Mouse (Mus musculus): ENCODE data around the gene Plekha5.
"Not testable (repeated sequence)": the region's sequence is repeated elsewhere in the genome, so short reads cannot be mapped to it uniquely, and the experiment has no call there.

Plekha5 gene

DNA sequence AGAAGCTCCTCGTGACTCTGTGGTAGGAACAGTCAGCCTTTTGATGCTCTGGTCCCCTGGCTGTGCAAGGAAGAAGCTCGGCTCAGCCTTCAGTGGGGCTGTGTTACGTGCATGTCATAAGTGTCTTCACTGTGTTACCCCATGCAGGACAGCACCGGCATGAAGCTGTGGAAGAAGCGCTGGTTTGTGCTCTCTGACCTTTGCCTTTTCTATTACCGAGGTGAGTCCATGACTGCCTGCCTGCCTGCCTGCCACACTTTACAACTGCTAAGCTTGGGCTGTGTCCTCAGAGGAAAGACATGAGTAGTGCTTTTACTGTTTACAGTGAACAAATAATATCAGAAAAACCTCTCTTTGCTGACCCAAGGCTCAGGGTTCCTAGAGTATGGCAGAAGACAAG, 104.6 kb downstream of the Plekha5 start:
- DNase-seq (ENCODE audit: low read depth), result no peak

DNA sequence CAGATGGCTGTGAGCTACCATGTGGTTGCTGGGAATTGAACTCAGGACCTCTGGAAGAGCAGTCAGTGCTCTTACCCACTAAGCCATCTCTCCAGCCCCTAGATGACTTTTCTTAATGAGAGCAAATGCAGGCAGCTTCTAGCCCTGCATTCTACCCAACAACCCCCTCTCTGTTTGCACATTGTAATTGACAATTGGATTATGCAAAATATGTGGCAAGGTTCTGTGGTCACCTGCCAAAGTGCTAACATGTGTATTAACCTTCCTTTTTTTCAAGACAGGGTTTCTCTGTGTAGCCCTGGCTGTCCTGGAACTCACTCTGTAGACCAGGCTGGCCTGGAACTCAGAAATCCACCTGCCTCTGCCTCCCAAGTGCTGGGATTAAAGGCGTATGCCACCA, 109.0 kb downstream of the Plekha5 start:
- DNase-seq (ENCODE audit: low read depth), result not testable (repeated sequence)

DNA sequence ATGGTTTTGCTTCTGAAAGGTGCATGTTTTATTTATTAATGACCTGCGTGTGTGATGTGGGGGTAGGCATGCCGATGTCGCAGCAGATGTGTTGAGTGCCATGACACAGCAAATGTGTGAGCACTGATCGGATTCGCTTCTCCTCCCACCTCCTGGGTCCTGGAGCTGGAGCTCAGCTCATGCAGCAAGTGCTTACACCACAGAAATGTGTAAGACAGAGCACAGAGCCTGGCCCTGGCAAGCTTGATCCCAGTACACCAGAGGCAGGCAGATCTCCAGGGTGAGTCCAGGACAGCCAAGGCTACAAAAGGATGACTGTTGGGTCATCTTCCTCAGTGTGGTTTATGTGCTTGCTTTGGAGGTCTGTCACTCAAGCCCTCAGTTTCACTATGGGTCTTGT, 109.8 kb downstream of the Plekha5 start:
- DNase-seq (ENCODE audit: low read depth), result no peak

DNA sequence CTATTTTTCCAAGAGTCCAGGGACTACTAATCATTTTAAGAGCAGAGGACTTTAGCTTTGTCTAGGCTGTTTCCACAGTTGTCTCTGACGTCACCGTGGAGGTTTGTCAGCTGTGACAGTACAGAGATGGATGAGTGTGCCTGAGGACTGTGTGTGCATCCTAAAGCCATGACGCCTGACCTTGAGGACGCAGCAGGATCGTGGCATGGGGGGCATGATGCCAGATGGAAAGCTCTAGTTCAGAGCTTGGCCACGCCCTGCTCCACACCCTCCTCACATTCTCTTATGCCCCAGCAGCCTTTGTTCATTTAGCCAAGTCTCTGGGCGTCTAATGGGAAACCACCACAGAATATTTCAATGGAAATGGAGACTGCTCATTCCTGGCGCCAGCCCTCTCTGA, 111.7 kb downstream of the Plekha5 start:
- DNase-seq (ENCODE audit: low read depth), result no peak

DNA sequence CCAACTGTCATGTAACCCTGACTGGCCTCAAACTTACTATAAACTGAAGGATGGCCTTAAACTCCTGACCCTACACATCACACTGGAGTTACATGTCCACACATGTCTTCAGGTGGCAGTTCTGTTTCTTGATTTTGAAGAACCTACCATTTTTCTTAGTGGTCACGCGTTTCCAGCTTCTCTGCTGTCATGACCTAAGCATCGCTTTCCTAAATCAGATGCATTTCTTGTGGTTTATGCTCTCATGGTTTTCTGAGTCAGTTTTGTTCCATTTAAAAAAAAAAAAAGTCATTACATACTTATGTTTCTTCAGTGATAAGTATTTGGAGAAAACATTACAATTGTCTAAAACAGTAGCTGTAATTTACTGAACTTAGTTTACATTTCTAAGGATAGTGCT, 118.1 kb downstream of the Plekha5 start:
- no peak for DNase-seq (ENCODE audit: low read depth)

DNA sequence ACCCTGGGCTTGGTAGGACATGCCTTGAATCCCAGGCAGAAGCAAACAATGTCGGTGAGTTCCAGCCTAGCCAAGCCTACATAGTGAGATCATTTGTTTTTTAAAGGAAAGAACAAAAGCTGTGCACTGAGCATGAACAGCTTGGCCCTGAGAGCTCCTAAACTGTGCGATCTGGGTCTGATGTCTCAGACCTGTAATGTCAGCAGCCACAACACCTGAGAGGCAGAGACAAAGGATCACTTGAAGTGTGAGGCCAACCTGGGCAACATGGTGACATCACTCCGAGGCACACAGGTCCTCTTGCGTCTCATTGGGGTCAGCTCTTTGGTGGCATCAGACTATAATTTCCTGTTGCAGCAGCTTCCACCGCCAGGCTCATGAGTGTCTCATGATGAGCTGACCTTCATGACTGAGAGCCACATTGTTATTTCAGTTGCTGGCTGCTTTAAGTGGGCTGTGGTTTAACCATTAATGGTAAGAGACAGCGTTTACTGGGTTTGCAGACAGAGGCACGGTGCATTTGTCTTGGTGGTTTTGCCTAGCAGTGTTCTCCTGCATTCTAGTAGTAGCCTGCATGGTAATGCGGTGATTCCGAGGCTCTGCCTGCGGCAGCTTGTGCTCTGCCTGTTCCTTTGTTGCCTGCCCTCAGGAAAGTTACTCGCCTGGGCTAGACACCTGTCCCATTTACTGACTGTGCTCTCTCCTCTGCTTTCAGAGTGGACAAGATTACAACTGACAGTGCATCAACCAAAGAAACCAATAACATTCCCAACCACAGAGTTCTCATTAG, 119.3 kb downstream of the Plekha5 start:
- no peak for DNase-seq (ENCODE audit: low read depth)

DNA sequence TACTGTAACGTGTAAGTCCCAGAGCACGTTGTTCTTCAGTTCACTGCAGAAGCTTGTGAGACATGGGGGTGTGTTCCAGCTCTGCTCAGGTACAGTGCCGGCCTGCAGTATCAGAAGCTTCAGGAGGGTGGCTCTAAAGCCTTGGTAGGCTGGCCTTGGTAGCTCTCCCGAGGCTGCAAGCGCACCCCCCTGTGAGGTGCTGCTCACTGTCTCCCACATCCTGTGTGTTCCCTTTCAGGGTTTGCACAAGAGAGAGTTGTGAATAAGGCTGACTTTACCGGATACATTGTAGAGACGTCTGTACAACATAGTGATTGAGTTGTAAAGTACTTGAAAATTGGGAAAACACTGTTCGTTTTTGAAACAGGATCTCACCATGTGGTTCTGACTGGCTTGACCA, 122.2 kb downstream of the Plekha5 start:
- DNase-seq (ENCODE audit: low read depth), result no peak

DNA sequence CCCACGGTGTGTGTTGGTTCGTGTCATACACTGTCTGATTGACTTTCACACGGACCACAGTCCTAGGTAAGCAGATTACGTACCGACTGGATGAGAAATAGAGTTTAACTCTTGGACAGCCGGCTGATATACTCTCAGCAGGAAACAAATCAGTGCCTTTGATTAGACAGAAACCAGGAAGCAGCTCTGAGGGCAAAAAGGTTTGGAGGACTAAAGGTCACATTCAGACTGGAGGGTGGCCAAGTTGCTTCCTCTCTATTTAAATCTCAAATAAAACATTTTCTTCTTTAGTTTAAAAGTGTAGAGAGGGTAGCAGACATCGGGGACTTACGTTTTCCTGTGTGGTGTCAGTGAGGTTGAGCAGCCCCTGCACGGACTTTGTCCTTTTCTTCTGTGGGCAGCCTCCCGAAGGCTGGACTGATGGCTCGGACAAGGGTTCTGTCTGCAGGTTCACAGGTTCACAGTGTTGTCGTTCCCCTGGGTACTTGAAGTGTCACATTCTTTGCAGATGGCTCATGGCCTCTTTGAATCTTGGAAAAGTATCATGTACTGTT, 122.9 kb downstream of the Plekha5 start:
- DNase-seq (ENCODE audit: low read depth), result no peak

DNA sequence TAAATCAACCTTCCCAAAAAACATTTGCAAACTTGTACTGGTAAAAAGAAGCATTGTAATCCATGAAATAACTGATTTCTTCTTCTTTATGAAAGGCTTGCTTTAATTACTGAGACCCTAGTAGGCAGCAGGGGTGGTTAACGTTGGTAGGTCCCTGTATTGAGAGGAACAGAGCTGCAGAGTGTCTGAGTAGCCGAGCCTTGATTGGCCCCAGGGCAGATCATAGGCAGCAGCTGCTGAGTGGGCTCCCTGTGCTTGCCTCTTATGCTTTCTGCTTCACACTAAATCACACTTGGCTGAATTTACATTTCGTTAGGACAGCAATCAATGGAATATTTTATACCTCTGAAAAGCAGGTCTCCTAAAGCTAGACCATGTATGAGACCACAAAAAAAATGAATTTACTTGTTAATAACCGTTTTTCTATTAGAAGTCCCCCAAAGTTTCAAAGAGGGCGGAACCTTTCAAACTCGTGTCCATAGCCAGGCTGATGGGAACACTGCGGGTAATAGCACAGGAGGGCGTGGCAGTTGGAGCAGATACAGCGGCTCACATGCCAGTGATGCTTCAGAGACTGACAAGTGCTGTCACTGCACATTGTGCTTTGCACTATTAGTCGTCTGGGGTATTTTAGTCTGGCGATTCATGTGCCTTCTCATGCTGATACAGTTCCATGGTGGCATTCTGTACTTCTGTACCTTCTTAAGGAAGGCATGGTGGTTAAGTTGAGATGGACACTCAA, 123.5 kb downstream of the Plekha5 start:
- DNase-seq (ENCODE audit: low read depth), result no peak

DNA sequence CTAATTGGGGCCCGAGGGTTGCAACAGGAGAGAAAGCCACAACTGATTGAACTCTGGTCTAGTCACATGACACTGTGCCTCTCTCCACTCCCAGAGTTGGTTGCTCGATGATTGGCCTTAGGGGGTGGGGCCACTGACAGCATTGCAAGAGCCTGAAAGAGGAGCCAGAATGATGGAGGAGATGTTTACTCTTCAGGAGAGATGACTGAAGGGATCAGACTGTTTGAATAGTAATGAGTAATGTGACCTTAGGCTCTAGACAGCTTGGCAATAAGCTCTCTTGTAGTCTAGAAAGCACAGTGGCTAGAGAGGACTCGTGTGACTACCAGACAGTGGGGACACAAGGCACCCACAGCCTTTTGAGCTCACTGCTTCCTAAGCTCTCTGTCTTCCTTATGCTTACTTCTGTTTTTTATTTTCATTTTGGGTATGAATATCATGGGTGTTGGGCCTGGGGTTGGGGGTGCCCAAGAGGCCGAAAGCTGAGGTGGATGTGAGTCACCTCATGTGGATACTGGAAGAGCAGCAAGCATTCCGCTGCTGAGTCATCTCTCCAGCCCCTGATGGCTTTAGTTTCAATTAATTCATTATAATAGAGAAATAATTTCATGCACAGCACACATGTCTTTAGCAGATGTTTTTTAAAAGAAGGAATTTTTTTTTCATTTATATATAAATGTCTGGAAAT, 124.4 kb downstream of the Plekha5 start:
- DNase-seq (ENCODE audit: low read depth), result no peak

DNA sequence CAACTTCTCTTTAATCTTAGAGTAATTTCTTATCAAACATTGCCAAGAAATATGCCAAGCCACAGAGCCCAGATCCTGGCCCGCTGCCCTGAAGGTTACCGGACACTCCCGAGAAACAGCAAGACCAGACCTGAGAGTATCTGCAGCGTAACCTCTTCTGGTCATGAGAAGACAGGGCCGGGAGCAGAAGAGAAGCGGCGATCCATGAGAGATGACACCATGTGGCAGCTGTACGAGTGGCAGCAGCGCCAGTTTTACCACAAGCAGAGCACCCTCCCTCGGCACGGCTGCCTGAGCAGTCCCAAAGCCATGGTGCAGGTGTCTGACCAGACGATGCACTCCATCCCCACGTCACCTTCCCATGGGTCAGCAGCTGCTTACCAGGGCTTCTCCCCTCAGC, 126.9 kb downstream of the Plekha5 start:
- no peak for DNase-seq (ENCODE audit: low read depth)

DNA sequence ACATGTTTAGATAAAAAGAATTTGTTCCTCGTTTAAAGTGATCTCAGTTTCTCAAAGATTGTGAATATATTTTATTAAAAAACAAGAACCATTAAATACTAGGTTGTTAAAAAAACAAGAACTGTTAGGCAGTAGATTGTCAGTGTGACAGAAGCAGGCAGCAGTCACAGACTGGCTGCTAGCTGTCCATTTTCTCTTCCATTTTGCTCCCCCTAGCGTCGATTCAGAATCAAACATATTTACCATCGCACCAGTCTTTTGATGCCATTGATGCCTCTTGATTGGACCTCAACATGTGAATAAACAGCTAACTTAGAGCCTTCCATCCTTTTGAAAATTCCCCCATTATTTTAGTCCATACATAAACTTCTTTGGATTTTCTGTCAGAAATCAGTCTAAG, 130.4 kb downstream of the Plekha5 start:
- no peak for DNase-seq (ENCODE audit: low read depth)

DNA sequence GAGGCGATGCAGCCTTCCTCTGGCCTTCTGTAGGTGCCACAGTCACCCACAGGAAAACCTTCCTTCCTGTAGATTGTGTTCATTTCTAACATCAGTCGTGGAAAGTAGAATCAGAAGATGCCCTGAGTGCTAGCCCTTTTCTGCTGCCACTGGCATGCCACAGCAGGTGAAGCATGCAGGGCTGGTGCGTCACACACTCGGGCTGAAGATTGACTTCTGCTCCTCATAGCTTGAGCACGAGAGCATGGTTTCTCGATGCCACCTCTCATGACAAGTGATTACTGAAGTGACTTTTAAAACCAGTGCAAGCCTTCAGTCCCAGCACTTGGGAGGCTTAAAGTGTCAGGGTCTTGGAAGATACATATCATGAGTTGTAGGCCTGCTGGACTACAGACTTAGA, 135.6 kb downstream of the Plekha5 start:
- DNase-seq (ENCODE audit: low read depth), result no peak

DNA sequence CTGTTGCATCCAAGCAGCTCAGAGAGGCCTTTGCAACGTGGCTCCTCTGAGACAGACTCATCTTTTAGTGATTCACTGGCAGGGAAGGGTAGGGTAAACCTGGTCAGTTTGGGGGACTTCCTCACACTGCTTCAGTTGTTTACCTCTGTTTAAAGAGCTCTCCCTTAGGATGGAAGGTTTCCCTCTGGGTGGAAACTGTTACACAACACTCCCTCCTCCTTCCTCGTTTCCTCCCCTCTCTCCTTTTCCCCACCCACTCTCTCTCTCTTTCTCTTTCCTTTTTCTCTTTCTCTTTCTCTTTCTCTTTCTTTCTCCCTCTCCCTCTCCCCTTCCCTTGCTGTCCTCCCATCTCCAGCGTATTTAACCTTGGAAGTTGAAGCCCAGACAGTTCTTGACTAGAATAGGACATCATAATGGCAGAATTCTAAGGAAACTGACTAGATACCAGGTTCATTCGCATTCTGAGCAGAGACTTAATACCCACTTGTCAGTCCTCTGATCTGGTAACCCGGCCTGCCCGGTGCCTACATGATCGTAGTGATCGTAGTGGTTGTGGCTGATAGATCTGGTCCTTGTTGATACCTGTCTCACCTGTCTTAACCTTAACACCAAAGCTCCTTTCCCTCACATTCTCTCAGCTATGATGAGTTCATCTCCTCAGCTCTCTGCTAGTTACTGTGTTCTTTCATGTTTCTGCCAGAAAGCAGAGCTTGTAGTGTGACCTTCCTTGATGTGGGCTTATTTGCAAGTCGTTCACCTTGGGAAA, 137.5 kb downstream of the Plekha5 start:
- no peak for DNase-seq (ENCODE audit: low read depth)

DNA sequence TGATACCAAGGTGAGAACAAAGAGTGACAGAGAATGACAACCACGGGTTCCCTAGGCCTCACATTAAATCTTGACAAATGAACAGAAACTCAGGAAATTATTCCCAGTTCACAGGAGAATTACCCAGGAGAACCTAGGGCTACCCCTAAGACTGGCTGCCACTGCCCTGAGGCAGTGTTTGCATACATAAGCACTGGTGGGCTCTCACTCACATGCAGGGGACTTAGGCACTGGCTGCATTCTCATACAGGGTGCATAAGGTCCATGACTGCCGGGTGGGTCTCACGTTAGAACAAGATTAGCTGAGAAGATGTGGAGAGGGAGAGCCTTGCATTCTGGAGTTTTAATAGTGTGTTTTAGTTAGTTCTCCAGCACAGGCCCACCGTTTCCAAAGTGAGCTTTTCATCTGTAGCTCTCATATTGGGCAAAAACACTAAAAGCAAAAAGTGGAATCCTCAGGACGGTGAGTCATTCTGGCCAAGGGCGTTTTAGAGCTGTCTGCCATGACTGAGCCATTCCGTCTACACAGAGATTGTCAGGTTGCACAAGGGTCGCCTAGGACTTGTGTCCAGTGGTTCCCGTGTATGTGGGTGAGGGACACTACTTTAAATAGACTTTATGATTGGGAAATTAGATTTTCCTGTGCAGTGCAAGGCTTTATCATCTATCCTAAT, 138.2 kb downstream of the Plekha5 start:
- no peak for DNase-seq (ENCODE audit: low read depth)

DNA sequence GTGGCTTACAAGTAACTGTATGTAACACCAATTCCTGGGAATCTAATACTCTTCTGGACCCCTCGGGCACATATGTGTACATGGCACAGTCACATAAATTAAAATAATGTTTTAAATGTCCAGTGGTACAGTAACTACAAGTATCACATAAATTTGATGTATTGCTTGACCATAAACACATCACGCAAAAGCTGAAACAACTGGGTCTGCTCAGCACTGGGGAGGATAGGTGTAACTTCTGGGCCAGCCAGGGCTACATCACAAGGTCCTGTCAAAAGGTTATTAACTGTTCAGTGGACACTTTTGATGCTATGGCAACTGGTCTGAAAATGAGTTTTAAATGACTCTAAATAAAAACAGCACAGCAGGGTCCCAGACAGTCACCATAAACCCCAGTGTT, 143.3 kb downstream of the Plekha5 start:
- DNase-seq (ENCODE audit: low read depth), result no peak

DNA sequence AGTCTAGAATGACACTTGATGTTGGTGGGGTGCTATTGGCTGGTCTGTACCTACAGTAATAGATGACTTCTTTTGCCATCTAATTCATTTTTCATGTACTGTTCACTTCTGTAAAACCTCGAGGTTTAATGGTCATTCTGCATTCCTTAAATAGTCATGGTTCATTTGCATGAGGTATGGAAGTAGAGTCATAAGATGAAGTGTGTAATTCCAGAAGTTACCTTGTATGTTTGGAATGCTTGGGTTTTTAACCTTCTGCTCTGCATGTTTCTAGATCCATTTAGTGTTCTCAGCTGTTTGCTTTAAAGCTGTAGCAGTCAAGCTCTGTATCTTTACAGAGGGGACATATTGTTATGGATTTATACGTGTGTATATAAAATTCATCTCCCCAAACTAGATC, 144.0 kb downstream of the Plekha5 start:
- no peak for DNase-seq (ENCODE audit: low read depth)

DNA sequence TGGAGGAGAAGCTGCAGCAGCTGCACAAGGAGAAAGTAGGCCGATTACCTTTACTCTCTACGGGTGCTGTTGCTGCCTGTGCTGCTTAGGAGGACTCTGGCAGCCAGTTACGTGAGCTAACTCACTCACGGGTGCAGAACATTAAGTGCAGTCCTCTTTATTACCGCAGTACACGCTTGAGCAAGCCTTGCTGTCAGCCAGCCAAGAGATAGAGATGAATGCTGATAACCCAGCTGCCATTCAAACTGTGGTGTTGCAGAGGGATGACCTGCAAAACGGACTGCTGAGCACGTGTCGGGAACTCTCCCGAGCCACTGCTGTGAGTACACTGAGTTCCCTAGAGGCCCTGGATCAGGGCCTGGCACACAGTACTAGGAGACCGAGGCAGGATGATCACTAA, 146.3 kb downstream of the Plekha5 start:
- DNase-seq (ENCODE audit: low read depth), result no peak

DNA sequence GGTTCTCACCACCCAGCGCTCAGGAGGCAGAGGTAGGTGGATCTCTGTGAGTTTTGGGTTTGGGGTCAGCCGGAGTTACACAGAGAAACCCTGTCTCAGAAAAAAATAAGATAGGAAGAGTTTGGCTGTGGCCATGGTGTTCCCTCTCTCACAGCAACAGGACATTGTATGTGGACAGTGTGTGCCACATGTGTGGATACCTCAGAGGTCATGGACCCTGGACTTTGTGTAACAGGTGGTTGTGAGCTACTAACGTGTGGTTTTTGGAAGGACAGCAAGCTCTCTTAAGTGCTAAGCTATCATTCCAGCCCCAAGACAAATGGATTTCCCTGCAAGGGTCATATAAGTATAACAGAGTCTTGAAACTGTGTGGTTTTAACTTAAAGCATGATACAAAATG, 151.1 kb downstream of the Plekha5 start:
- no peak for DNase-seq (ENCODE audit: low read depth)

DNA sequence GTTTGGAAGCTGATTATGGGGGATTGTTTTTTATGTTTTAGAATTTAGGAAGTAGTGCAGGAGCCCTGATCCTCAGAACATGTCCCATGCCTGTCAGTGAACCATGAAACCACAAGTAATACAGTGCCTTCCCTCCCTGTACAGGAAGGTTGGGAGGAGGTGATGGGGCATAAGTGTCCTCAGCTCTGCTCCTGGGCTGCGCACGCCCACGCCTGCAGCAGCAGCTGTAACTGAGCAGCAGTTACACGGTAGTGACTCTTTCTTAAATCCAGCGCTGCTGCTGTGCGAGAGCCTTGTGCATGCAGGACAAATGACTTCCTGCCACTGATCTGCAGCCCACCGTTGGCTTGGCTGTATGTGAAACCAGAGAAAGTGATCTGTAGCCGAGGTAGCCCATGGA, 152.3 kb downstream of the Plekha5 start:
- no peak for DNase-seq (ENCODE audit: low read depth)

All from c-Kit-positive CD71-positive TER-119-negative erythroid progenitor cells, embryonic 14.5 days (primary cell).